Mouse (Mus musculus): ENCODE data around the gene Pgpep1.

The Pgpep1 gene

DNA sequence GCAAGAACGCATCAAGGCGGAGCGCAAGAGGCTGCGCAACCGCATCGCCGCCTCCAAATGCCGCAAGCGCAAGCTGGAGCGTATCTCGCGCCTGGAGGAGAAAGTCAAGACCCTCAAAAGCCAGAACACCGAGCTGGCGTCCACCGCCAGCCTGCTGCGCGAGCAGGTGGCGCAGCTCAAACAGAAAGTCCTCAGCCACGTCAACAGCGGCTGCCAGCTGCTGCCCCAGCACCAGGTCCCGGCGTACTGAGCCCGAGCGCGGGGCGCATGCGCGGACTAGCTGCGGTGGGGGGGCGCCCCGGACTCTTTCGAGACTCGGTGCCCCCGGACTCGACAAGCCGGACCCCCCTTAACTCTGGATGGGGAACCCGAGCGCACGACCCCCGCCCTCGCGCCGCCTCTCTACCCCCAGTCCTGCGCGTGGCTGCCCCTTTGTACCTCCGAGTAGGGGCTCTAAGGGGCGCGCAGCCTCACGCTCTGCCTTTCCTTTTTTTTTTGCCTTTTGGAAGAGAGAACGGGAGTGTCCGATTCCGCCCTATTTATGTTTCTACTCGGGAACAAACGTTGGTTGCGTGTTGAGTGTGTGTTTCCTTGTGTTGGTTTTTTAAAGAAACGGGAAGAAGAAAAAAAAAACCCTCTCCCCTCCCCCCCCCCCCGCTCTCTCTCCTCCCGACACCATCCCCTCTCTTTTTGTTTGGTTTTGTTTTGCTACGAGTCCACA, 39.8 kb upstream of the Pgpep1 start:
- Histone ChIP-seq H3K4me3 (replicated peaks; ENCODE audit: low read length) (peak overlapping the region; percentile 90), H3K27me3 (ENCODE audit: insufficient read depth, low read length) (no peaks in the 10 kb centered on the region), H3K4me1 (replicated peaks; ENCODE audit: low read depth, low read length) (peaks cover 40% of the 10 kb centered on the region), H3K36me3 (ENCODE audit: insufficient read depth, low read length) (peaks cover 4% of the 10 kb centered on the region; the same call in 1 of the 2 replicates), H3K9me3 (ENCODE audit: low read length) (no peaks in the 10 kb centered on the region)
- no peak for TF ChIP-seq CTCF (conservative IDR thresholded peaks at IDR 0.05; ENCODE audit: low read length)
- no peak for TF ChIP-seq POU5F1 (IDR thresholded peaks at IDR 0.05; ENCODE audit: borderline replicate concordance, low read length)
- no peak for TF ChIP-seq NANOG (IDR thresholded peaks at IDR 0.05; ENCODE audit: borderline replicate concordance, low read length)

DNA sequence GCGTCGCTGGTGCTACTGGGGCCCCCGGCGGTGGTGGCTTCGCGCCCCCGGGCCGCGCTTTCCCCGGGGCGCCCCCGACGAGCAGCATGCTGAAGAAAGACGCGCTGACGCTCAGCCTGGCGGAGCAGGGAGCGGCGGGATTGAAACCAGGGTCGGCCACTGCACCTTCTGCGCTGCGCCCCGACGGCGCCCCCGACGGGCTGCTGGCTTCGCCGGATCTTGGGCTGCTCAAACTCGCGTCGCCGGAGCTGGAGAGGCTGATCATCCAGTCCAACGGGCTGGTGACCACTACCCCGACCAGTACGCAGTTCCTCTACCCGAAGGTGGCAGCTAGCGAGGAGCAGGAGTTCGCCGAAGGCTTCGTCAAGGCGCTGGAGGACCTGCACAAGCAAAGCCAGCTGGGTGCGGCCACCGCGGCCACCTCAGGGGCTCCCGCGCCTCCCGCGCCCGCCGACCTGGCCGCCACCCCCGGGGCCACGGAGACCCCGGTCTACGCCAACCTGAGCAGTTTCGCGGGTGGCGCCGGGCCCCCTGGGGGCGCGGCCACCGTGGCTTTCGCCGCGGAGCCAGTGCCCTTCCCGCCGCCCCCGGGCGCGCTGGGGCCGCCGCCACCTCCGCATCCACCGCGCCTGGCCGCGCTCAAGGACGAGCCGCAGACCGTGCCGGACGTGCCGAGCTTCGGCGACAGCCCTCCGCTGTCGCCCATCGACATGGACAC, 39.1 kb upstream of the Pgpep1 start:
- TF ChIP-seq NANOG (IDR thresholded peaks at IDR 0.05; ENCODE audit: borderline replicate concordance, low read length) = no peak
- no peak for TF ChIP-seq CTCF (conservative IDR thresholded peaks at IDR 0.05; ENCODE audit: low read length)
- no peak for TF ChIP-seq POU5F1 (IDR thresholded peaks at IDR 0.05; ENCODE audit: borderline replicate concordance, low read length)
- H3K9me3 ChIP-seq (ENCODE audit: low read length) = no peaks in the 10 kb centered on the region
- H3K4me1 ChIP-seq (replicated peaks; ENCODE audit: low read depth, low read length) = peaks cover 46% of the 10 kb centered on the region
- peak overlapping the region; percentile 90 for H3K4me3 ChIP-seq (replicated peaks; ENCODE audit: low read length)
- H3K36me3 ChIP-seq (ENCODE audit: insufficient read depth, low read length) = peaks cover 4% of the 10 kb centered on the region; the same call in 1 of the 2 replicates
- H3K27me3 ChIP-seq (ENCODE audit: insufficient read depth, low read length) = no peaks in the 10 kb centered on the region

DNA sequence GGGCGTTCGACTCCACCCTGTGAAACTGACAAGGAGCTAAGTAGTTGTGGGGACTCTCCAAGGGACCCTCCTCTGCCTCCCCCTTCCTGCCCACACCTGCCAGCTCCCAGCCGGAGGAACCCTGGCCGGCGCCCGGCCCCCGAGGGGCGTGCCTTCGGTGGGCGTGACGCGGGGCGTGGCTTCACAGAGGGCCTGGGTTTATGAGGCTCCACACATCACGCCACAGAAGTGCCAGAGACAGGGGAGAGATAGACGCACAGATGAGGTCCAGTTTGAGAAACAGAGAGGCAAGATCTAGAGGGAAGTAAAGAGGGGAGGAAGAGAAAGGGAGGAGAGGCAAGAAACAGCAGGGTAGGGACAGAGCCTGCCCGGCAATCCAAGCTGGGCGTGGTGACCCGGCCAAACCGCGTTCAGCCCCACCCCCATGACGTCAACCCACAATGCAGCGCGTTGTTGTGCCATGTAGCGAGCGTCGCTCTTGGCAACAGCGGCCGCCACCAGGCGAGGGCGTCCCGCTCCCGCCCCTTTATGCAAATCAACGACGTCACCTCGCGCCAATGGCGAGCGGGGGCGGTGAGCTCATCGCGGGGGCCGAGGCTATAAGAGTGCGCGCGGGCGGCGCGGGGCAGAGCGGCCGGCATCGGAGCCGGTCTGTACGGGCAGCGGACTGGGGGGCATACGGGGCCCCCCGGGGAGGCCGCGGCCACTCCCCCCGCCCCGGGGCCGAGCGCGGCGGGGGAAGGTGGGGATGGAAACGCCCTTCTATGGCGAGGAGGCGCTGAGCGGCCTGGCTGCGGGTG, 38.3 kb upstream of the Pgpep1 start, which contains the start of gene Jund:
Jund (plus strand) TSS at position 640 of the 800 bp plus-strand sequence.
- peaks cover 4% of the 10 kb centered on the region; the same call in 1 of the 2 replicates for H3K36me3 ChIP-seq (ENCODE audit: insufficient read depth, low read length)
- no peak for TF ChIP-seq POU5F1 (IDR thresholded peaks at IDR 0.05; ENCODE audit: borderline replicate concordance, low read length)
- TF ChIP-seq NANOG (IDR thresholded peaks at IDR 0.05; ENCODE audit: borderline replicate concordance, low read length) = no peak
- TF ChIP-seq CTCF (conservative IDR thresholded peaks at IDR 0.05; ENCODE audit: low read length) = no peak
- H3K4me1 ChIP-seq (replicated peaks; ENCODE audit: low read depth, low read length) = peaks cover 52% of the 10 kb centered on the region
- no peaks in the 10 kb centered on the region for H3K9me3 ChIP-seq (ENCODE audit: low read length)
- H3K27me3 ChIP-seq (ENCODE audit: insufficient read depth, low read length) = no peaks in the 10 kb centered on the region
- H3K4me3 ChIP-seq (replicated peaks; ENCODE audit: low read length) = peak within 1 kb of the TSS; percentile 90

DNA sequence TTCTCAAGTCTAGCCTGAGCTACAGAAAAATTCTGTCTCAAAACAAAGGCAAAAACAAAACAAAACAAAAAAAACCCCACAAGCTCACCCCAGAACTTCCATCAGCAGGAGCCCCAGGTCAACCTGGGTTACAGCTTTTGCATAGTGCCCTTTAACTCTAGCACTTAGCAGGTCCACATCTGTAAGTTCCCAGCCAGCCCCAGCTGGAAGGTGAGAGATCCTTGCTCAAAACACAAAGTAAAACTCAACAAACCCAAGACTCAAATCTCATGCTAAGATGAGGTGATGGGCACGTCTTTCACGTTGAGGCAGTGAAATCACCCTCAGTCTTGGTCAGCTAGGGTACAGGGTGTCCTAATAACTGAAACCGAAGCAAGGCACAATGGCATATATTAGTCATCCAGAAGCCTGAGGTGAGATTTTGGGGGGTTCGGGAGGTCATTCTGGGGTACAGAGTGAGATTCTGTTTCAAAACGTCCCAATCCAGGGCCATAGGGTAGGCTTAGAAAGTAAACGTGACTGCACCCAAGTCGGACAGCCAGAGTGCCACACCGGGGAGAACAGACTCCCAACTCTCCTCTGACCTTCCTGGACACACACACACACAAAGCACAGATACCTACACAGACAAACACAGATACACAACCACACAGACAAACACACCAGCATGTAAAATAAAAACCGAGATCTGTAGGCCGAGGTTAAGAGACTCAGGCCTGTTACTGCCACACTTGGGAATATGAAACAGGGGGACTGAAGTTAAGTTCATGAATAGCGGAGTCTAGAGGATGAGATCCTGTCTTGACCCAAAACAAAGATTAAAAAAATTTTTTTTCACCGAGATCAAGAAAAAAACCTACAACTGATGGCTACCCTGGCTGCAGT, 37.4 kb upstream of the Pgpep1 start:
- Histone ChIP-seq H3K9me3 (ENCODE audit: low read length) (no peaks in the 10 kb centered on the region), H3K4me1 (replicated peaks; ENCODE audit: low read depth, low read length) (peaks cover 61% of the 10 kb centered on the region), H3K27me3 (ENCODE audit: insufficient read depth, low read length) (no peaks in the 10 kb centered on the region), H3K4me3 (replicated peaks; ENCODE audit: low read length) (peak overlapping the region; percentile 90), H3K36me3 (ENCODE audit: insufficient read depth, low read length) (peaks cover 4% of the 10 kb centered on the region; the same call in 1 of the 2 replicates)
- no peak for TF ChIP-seq CTCF (conservative IDR thresholded peaks at IDR 0.05; ENCODE audit: low read length)
- no peak for TF ChIP-seq NANOG (IDR thresholded peaks at IDR 0.05; ENCODE audit: borderline replicate concordance, low read length)
- no peak for TF ChIP-seq POU5F1 (IDR thresholded peaks at IDR 0.05; ENCODE audit: borderline replicate concordance, low read length)

DNA sequence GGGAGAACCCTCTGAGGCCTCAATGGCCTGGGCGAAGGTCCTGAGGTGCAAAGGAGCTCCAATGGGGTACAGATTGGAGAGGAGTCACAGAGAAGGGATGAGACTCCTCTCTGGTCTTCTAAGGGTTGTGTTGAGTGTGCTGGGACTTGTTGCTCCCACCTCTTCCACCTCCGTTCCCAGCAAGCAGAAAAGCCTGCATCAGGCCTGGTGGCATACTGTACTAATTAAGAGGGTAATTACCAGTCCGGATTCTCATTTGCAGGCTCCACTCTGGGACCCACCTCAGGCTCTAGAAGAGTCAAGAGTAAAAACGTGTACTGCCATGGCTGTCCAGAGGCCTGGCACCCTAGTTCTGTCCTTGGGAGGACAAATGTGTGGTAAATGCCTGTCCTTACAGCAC, 36.8 kb upstream of the Pgpep1 start:
- no peak for TF ChIP-seq NANOG (IDR thresholded peaks at IDR 0.05; ENCODE audit: borderline replicate concordance, low read length)
- no peak for TF ChIP-seq POU5F1 (IDR thresholded peaks at IDR 0.05; ENCODE audit: borderline replicate concordance, low read length)
- no peak for TF ChIP-seq CTCF (conservative IDR thresholded peaks at IDR 0.05; ENCODE audit: low read length)
- Histone ChIP-seq H3K4me1 (replicated peaks; ENCODE audit: low read depth, low read length) (peaks cover 67% of the 10 kb centered on the region), H3K9me3 (ENCODE audit: low read length) (no peaks in the 10 kb centered on the region), H3K27me3 (ENCODE audit: insufficient read depth, low read length) (no peaks in the 10 kb centered on the region), H3K4me3 (replicated peaks; ENCODE audit: low read length) (0 out of 2 replicates have a peak overlapping the region, but pooled peaks have one; percentile 32), H3K36me3 (ENCODE audit: insufficient read depth, low read length) (peaks cover 4% of the 10 kb centered on the region; the same call in 1 of the 2 replicates)

DNA sequence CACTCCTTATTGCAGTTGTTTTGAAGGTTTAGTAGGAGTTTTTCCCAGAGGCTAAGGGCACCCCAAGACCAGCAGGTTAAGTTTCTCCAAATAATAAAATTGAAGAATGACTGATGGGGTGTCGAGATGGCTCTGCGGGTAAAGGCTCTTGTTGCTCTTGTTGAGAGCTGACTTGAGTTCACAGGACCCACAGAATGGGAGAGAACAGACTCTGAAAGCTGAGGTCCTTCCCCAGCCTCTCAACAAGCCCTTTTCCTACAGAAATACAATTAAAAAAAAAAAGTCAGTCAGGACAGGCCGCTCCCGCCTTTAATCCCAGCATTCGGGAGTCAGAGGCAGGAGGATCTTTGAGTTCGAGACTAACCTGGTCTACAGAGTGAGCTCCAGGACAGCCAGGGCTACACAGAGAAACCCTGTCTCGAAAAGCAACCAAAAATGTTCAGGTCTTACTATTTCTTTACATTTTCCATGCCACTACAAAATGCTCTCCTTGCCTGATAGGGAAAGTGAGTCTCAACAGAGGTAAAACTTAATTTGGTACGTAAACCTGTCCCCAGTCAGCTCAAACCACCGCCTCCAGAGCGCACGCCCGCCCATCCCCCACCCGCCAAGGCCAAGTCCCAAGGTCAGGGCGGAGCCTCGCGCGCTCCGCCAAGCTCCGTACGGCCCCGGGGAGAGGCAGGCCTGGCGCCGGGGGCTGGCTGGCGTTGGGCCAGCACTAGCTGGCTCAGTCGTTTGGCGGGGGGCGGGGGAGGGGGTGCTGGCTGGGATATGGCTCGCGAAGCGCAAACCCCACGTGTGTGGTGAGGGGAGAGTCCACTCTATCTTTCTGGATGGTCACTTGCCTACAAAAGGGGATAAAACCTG, 36.1 kb upstream of the Pgpep1 start:
- H3K4me3 ChIP-seq (replicated peaks; ENCODE audit: low read length) = peak overlapping the region; percentile 59
- H3K27me3 ChIP-seq (ENCODE audit: insufficient read depth, low read length) = no peaks in the 10 kb centered on the region
- TF ChIP-seq CTCF (conservative IDR thresholded peaks at IDR 0.05; ENCODE audit: low read length) = no peak
- no peak for TF ChIP-seq POU5F1 (IDR thresholded peaks at IDR 0.05; ENCODE audit: borderline replicate concordance, low read length)
- TF ChIP-seq NANOG (IDR thresholded peaks at IDR 0.05; ENCODE audit: borderline replicate concordance, low read length) = no peak
- no peaks in the 10 kb centered on the region for H3K9me3 ChIP-seq (ENCODE audit: low read length)
- peaks cover 4% of the 10 kb centered on the region; the same call in 1 of the 2 replicates for H3K36me3 ChIP-seq (ENCODE audit: insufficient read depth, low read length)
- H3K4me1 ChIP-seq (replicated peaks; ENCODE audit: low read depth, low read length) = peaks cover 64% of the 10 kb centered on the region
